Mouse (Mus musculus): ENCODE data around the gene Ank.

GRCm38 (mm10) chr15:27537519-27538223 lies 71.2 kb downstream of the Ank start:
- no peak for TF ChIP-seq CTCF (IDR thresholded peaks at IDR 0.05; ENCODE audit: borderline replicate concordance, control insufficient read depth, extremely low read depth, insufficient read depth, low read length, poor library complexity)
- TF ChIP-seq POLR2A (IDR thresholded peaks at IDR 0.05; ENCODE audit: control insufficient read depth, extremely low read depth, insufficient read depth, low read length, poor library complexity): no peak
